In the genomic region with DNA sequence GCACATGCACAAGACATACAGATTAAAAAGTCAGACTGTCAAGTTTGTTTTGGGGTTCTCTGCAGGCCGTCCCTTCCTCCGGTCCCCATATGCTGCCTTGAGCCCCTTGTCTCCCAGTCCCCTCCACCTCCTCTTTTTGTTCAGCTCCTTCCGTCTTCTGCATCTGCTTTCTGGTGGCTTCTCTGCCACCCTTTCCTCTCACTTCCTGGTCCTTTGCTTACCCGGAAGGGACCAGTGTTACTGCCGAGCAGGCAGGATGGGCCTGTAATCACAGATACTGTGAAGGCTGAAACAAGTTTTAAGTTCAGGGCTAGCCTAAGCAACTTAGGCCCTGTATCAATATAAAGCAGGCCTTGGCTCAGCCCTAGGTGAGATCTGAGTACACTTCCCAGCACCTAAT, we compare ENCODE assay signal across 16 mouse cellular contexts.
"Had no signal": no experiment of that assay in that cellular context is flagged by ENCODE, and none has a peak within 500 bp of the region (broad histone marks: within the 10 kb centered on the region; RNA-seq: fewer than 3 reads in every experiment).

No protein-coding gene starts in this region.

- H3K9ac ChIP-seq: neural tube, embryonic 13.5 days; neural tube, embryonic 15.5 days; stomach, embryonic 15.5 days had no signal

- DNase-seq: retina, postnatal 1 day; right cerebral cortex, adult 18-20 months; right cerebral cortex, postnatal 14 days; right cerebral cortex, postnatal 25 days; right cerebral cortex, postnatal 4 days; spleen, adult 18-20 months; thymus, adult 18-20 months; thymus, adult 2 months; thymus, postnatal 14 days; thymus, postnatal 25 days; thymus, postnatal 36 days; thymus, postnatal 4 days had no signal

- H3K4me2 ChIP-seq: neural tube, embryonic 13.5 days; neural tube, embryonic 15.5 days; stomach, embryonic 15.5 days had no signal

- H3K9me3 ChIP-seq: neural tube, embryonic 13.5 days; neural tube, embryonic 15.5 days; stomach, embryonic 15.5 days had no signal

- H3K4me3 ChIP-seq: neural tube, embryonic 13.5 days; neural tube, embryonic 15.5 days; stomach, embryonic 15.5 days had no signal

- H3K27ac ChIP-seq: neural tube, embryonic 13.5 days; neural tube, embryonic 15.5 days; stomach, embryonic 15.5 days; stomach, postnatal 0 days had no signal

- H3K27me3 ChIP-seq: neural tube, embryonic 13.5 days; neural tube, embryonic 15.5 days; stomach, embryonic 15.5 days had no signal

- H3K36me3 ChIP-seq: stomach, embryonic 15.5 days had no signal

- H3K4me1 ChIP-seq: neural tube, embryonic 13.5 days; neural tube, embryonic 15.5 days; stomach, embryonic 15.5 days had no signal
